34 mouse cellular contexts compared by ENCODE assay signal in the genomic region with DNA sequence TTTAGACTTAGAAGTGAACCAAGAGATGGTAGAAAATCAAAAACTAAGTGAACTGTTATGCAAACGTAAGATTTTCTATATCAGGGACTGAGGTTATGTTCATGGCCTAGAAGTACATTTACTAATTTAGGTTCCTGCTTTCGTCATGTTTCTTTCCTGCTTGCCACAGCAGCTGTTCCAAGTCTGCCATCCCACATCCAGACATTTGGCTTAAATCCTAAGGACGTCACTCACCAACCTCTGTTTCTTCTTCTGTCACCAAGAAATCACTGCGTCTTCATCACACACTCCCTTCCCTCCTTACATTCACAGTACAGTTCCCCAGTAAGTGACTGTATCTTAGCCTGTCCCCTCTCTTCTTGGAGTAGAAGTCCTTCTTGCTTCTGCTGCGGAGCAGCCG. TPM values are rescaled to one million over a fixed set of nuclear protein-coding genes. Genes with fewer than 3 reads are reported as not detected.
"Had no signal": no experiment of that assay in that cellular context is flagged by ENCODE, and none has a peak within 500 bp of the region (broad histone marks: within the 10 kb centered on the region; RNA-seq: fewer than 3 reads in every experiment).

No protein-coding gene starts in this region.

- H3K9me3 ChIP-seq: limb, embryonic 10.5 days; limb, embryonic 12.5 days; limb, embryonic 13.5 days; limb, embryonic 15.5 days; liver, embryonic 12.5 days; liver, embryonic 13.5 days; liver, embryonic 15.5 days; lung, embryonic 15.5 days; megakaryocyte, embryonic 14.5 days; midbrain, embryonic 10.5 days; midbrain, embryonic 12.5 days; midbrain, embryonic 13.5 days; midbrain, embryonic 15.5 days had no signal

- H3K4me1 ChIP-seq: limb, embryonic 10.5 days; limb, embryonic 12.5 days; limb, embryonic 13.5 days; limb, embryonic 15.5 days; liver, embryonic 12.5 days; liver, embryonic 13.5 days; liver, embryonic 15.5 days; lung, embryonic 15.5 days; midbrain, embryonic 10.5 days; midbrain, embryonic 12.5 days; midbrain, embryonic 13.5 days; midbrain, embryonic 15.5 days had no signal

- H3K27me3 ChIP-seq: limb, embryonic 12.5 days; limb, embryonic 13.5 days; limb, embryonic 15.5 days; liver, embryonic 12.5 days; liver, embryonic 13.5 days; liver, embryonic 15.5 days; lung, embryonic 15.5 days; megakaryocyte, embryonic 14.5 days; midbrain, embryonic 12.5 days; midbrain, embryonic 13.5 days; midbrain, embryonic 15.5 days had no signal

- DNase-seq: left cerebral cortex, postnatal 4 days; liver; liver, embryonic 13.5 days; liver, postnatal 0 days; lung, adult 18-20 months; lung, adult 2 months; lung, embryonic 14.5 days; lung, postnatal 10 days; lung, postnatal 14 days; lung, postnatal 36 days; lung, postnatal 4 days; midbrain, embryonic 14.5 days had no signal

- H3K27ac ChIP-seq: left cerebral cortex, adult 2 months; limb, embryonic 10.5 days; limb, embryonic 12.5 days; limb, embryonic 13.5 days; limb, embryonic 15.5 days; liver, embryonic 12.5 days; liver, embryonic 13.5 days; liver, embryonic 14.5 days; liver, embryonic 15.5 days; lung, embryonic 15.5 days; macrophage; midbrain, embryonic 10.5 days; midbrain, embryonic 12.5 days; midbrain, embryonic 13.5 days; midbrain, embryonic 15.5 days had no signal

- H3K4me3 ChIP-seq: left cerebral cortex, adult 2 months; limb, embryonic 10.5 days; limb, embryonic 12.5 days; limb, embryonic 13.5 days; limb, embryonic 15.5 days; liver, embryonic 12.5 days; liver, embryonic 13.5 days; liver, embryonic 15.5 days; lung, embryonic 15.5 days; megakaryocyte, embryonic 14.5 days; midbrain, embryonic 10.5 days; midbrain, embryonic 12.5 days; midbrain, embryonic 13.5 days; midbrain, embryonic 15.5 days; myocyte had no signal

- H3K4me2 ChIP-seq: limb, embryonic 12.5 days; limb, embryonic 13.5 days; limb, embryonic 15.5 days; liver, embryonic 12.5 days; liver, embryonic 13.5 days; liver, embryonic 15.5 days; lung, embryonic 14.5 days; lung, embryonic 15.5 days; midbrain, embryonic 11.5 days; midbrain, embryonic 12.5 days; midbrain, embryonic 13.5 days; midbrain, embryonic 15.5 days had no signal

- H3K9ac ChIP-seq: limb, embryonic 12.5 days; limb, embryonic 13.5 days; limb, embryonic 15.5 days; liver, embryonic 12.5 days; liver, embryonic 13.5 days; liver, embryonic 14.5 days; liver, embryonic 15.5 days; liver, postnatal 0 days; lung, embryonic 14.5 days; lung, embryonic 15.5 days; midbrain, embryonic 12.5 days; midbrain, embryonic 13.5 days; midbrain, embryonic 15.5 days had no signal

- ATAC-seq: liver, embryonic 12.5 days; liver, postnatal 0 days; lung, postnatal 0 days; midbrain, embryonic 13.5 days; midbrain, embryonic 15.5 days; midbrain, embryonic 16.5 days had no signal

RNA-seq across cellular contexts. Expression of a gene that starts 49.7 kb away (rescaled TPM):
- polyA plus RNA-seq: limb, embryonic 10.5 days; limb, embryonic 11.5 days; limb, embryonic 12.5 days; limb, embryonic 13.5 days; limb, embryonic 15.5 days; liver, adult 2 months; liver, embryonic 12.5 days; liver, embryonic 13.5 days; liver, embryonic 14.5 days; liver, embryonic 15.5 days; liver, embryonic 16.5 days; liver, postnatal 0 days; macrophage; midbrain, embryonic 10.5 days; midbrain, embryonic 11.5 days; midbrain, embryonic 12.5 days had no signal
